Mouse (Mus musculus): Measurements from ENCODE around the gene Sptan1.
A peak's percentile ranks its signal among the peaks of the same experiment; 100 is the strongest.

Gene Sptan1

DNA sequence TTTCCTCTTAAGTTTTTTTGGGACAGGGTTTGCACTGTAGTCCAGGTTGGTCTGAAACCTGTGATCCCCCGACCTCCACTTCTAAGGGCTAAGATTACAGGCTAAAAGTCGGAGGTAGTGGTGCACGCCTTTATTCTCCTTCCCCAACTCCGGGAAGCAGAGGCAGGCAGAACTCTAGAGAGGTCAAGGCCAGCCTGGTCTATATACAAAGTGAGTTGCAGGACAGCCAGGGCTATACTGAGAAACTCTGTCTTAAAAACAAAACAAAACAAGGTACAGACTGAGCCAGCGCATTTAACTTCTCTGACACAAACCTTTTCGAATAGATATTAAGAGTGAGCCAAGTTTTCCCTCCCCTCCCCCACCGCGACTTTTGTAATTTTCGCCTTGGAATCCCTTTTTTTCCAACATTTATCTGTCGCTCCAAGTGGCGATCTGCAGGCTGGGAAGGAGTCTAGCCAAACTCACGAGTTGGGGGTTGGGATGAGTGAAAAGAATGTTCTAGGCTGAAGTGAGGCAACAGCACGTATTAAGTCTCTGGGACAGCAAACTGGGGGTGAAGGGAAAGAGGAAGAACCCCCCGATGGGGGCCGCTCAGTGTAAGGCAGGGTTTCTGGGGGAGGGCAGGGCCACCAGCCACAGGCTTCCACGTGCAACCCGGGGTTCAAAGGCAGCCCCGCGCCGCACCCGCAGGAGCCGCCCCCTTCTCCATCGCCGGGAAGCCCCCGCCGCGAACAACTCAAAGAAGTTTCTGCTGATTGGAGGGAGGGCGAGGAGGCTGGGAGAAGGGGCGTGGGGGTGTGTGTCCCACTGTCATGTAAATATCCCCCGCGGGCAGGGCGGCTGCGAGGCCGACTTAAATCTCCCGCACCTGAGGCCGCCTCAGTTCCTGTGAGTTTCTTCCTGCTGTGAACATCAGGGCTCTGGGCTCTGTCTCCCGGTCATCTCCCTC is 96.1 kb downstream of the Sptan1 start:
- no peak for DNase-seq (ENCODE audit: low read depth, low spot score)

- DNase-seq (ENCODE audit: low read depth, low spot score): peak; percentile 50
Measured at GRCm38 (mm10) chr2:30062249-30063093, 97.1 kb downstream of the Sptan1 start.

DNA sequence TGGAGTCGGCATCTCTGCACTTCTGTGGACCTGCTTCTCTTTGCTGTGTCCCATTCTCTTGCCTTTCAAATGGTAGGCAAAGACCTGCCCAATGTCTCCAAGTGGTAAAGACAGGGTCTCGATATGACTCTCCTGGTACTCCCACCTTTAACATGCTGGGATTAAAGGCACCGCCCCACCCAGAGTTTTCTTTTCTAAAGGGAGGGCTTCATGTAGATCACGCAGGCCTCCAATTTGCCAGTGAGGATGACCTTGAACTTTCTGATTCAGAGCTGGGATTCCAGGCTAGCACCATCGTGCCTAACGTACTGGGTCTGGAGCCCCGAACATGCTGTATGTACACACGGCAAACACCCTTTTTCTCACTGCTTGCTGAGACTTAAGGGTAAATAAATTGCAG is 97.9 kb downstream of the Sptan1 start:
- no peak for DNase-seq (ENCODE audit: low read depth, low spot score)

- DNase-seq (ENCODE audit: low read depth, low spot score): no peak
Measured at GRCm38 (mm10) chr2:30063791-30064190, 98.4 kb downstream of the Sptan1 start.

DNA sequence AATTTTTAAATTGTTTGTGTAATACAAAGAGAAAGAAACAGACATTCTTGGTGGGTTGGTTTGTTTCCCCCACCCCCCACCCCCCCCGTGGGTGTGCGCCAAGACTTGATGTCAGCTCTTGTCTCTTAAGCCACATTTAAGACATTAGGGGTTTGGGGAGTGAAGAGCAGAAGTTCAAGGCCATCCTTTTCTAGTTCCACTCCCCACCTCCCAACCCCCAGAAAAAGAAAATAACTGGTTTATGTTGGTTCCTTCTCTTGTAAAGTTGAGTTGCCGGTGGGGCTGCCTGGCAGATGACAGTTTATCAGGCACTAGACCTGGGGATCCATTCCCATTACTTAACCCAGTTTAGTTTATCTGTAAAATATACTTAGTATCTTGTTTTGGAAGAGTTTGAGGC is 98.9 kb downstream of the Sptan1 start:
- no peak for DNase-seq (ENCODE audit: low read depth, low spot score)

- DNase-seq (ENCODE audit: low read depth, low spot score): peak; percentile 79
Measured at GRCm38 (mm10) chr2:30066046-30066901, 100.9 kb downstream of the Sptan1 start.

DNA sequence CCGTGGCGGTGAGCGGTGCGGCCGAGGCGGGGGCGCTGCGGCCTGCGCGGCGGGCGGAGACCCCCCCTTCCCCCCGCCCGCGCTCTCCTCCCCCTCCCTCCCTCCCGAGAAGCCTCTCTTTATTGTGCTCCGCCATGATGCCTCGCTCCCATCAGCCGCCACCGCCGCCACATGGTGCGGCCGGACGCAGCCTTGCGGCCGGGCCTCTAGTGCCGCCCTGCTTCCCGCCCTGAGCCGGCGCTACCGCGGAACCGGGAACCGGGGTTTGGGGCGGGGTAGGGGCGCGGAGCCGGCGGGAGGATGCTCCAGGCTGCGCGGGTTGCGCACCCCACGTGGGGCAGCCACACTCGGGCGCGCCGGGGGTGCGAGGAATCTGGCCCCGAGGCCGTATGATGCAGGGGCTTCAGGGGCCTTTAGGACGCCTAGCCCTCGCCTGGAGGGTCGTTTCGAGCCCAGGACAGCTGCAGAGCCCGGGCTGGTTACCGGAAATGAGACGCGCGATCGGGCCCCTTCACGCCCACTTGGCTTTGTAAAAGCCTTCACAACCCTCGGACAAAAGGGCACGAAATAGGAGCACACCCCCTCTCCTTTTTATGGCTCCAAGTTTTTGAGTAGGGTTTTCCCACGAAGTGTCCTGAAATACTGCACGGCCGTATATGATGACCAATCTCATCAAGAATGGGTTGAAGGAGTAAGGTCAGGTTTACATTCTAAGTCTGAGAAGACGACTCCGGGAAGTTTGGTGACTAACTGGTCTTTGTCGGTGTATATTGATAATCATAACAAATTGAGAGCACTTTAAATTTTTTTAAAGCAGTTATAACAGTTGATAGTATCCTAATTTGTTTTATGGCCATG is 101.9 kb downstream of the Sptan1 start:
- no peak for DNase-seq (ENCODE audit: low read depth, low spot score)

DNA sequence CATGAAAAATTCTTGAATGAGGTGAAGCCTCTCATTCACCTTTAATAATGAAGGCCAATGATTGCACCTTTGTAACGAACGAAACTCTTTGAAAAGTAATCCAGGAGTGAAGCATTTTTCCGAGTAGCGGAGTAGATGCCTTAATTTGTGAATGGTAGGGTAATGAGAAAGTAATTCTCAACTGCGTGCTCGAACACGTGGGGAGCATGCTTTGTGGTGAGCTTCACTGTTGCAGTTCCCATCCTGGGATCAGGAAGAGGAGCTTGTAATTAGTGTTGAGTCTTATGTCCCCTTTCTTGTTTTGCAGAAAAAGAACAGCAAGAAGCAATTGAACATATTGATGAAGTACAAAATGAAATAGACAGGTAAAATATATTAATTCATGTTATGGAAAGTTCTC is 102.6 kb downstream of the Sptan1 start:
- DNase-seq (ENCODE audit: low read depth, low spot score): no peak

GRCm38 (mm10) chr2:30072875-30073274 is 107.5 kb downstream of the Sptan1 start:
- DNase-seq (ENCODE audit: low read depth, low spot score): no peak

- DNase-seq (ENCODE audit: low read depth, low spot score): no peak
Measured at GRCm38 (mm10) chr2:30073285-30073684, 107.9 kb downstream of the Sptan1 start.

GRCm38 (mm10) chr2:30075625-30076024 is 110.3 kb downstream of the Sptan1 start:
- no peak for DNase-seq (ENCODE audit: low read depth, low spot score)

DNA sequence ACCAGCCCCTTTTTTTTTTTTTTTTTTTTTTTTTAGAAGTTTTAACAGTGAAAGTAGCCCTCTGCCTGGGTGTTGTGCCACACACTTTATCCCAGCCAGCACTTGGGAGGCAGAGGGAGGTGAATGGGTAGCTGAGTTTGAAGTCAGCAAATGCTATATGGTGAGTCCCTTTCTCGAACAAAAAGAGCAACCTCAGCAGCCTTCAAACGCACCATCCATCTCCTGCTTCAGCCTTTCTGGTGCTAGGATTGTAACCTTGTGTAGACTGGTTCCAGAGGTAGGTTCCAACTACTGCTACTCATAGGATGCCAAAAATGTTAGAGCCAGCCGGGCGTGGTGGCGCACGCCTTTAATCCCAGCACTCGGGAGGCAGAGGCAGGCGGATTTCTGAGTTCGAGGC is 111.1 kb downstream of the Sptan1 start:
- no peak for DNase-seq (ENCODE audit: low read depth, low spot score)

DNA sequence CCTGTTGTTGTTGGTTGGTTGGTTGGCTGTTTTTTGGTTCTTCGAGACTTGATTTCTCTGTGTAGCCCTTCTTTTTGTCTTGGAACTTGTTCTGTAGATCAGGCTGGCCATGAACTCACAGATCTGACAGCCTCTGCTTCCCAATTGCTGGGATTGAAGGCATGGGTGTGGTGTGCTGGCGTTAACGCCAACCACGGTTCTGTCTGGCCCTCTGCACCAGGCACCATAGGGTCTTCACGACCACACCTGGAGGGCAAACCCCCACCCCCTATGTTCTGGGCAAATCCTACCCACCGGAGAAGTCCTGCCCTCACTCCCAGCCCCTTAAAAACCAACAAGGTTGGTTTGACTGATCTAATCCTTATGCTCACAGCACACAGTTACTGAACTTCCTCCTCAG is 111.6 kb downstream of the Sptan1 start:
- no peak for DNase-seq (ENCODE audit: low read depth, low spot score)

DNA sequence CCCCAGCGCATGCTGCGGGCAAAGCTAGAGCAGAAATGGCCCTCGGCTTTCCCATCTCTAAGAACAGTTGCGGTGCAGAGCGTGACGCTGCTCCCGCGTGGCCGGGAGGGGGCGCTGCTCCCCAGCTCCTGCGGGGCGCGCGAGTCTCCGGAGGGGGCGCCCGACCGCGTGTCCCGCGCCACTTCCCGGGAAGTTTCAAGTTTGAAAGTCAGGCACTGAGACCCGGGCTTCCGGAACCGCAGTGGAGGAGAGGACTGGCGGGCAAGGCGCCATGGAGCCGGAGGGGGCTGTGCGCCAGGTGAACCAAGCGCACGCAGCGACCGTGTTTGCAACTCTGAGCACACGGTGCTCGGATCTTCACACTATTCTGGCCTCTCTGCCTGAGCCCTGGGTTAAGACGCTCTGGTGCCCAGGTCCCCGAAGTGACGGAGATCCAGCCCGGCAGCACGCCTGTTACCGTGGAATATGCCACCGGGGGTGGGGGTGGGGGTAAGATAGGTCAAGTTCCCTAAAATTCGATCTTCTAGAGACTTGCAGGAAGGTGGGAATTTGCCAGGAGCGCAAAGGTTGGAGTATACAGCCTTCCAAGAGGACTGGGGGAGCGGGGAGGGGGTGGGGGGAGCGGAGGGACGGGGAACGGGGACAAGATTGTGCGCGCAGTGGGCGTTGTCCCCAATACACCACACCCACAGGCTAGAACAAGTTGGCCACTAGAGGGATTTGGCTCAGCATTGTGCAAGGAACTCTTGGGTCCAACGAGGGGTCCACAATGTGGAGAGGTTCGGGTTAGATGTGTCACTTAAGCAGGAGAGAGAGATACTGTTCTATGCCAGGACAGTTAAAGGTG is 112.4 kb downstream of the Sptan1 start, which contains the start of gene Pkn3:
Gene Pkn3, plus strand, starts transcription at position 183 of the 847 bp plus-strand sequence.
- no peak for DNase-seq (ENCODE audit: low read depth, low spot score)

DNA sequence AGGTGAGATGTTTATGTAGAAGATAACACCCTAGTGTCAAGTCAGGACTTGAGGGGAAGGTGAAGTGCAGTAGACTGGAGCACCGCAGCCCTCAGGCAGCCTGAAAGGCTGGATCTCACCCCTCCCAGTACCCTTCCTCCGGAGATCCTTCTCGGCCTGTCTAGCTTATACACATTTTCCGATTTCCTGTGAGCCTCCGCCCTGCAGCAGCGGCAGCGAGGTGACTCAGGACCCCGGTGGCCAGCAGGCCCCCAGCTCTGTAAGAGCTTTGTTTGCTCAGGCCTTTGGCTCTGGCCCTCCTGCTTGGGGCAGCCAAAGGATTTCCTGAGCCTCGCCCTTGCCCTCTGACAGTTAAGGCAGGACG is 113.0 kb downstream of the Sptan1 start:
- DNase-seq (ENCODE audit: low read depth, low spot score): no peak

GRCm38 (mm10) chr2:30078760-30079159 is 113.4 kb downstream of the Sptan1 start:
- DNase-seq (ENCODE audit: low read depth, low spot score): no peak

DNA sequence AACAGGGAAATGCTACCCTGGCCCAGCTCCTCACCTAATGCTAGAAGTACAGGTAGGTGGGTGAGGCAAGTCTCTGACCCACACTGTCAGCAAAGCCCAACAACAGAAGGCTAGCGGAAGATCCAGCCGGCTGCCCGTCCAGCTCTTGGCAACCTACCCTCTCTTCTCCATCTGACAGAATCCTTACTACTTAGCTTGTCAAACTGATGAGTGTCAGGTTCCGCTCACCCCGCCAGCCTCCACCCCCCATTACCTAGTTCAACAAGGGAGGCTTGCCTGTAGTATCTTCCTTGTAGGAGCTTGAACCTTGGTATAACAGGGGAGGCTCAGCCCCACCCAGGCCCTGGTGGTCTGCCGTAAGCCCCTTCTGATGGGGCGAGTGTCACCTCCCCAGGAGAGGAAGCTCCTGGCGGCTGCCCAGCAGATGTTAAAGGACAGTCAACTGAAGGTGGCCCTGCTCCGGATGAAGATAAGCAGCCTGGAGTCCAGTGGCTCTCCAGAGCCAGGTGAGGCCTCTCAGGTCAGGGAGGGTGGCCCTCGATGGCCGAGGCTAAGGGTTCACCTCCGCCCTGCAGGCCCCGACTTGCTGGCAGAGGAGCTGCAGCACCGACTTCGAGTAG is 114.9 kb downstream of the Sptan1 start:
- DNase-seq (ENCODE audit: low read depth, low spot score): no peak

Measured in telencephalon, adult 2 months (tissue).